Mouse (Mus musculus) heart, adult 2 months (tissue): Measurements from ENCODE around the gene Bend5.

Experiments
- CTCF ChIP-seq: fragments of 200-600 bp; IDR thresholded peaks from 2 replicates; pipeline ENCODE4 v1.8.1; 2022; ENCODE audit warnings: antibody characterized with exemption, mild to moderate bottlenecking, moderate library complexity
- EP300 ChIP-seq: fragments of 200-500 bp; IDR thresholded peaks from 2 replicates; pipeline ENCODE4 v1.6.1; 2011; ENCODE audit warnings: low read depth, low read length, control low read depth; ENCODE audit not compliant: insufficient read depth

GRCm38 (mm10) chr4:111455621-111456020 is 40.8 kb downstream of the Bend5 start:
- no peak for TF ChIP-seq EP300
- TF ChIP-seq CTCF, result no peak
